Mouse (Mus musculus) ES-E14 (cell line): Measurements from ENCODE around the gene Wdr66.

ENCODE experiments used
- CHD2 ChIP-seq: IDR thresholded peaks from 2 replicates; pipeline ENCODE4 v1.6.1; 2014; ENCODE audit warnings: mild to moderate bottlenecking, low read depth, low read length, inconsistent platforms
- ZC3H11A ChIP-seq: IDR thresholded peaks from 2 replicates; pipeline ENCODE4 v1.6.1; 2012; ENCODE audit warnings: low read depth, mild to moderate bottlenecking, inconsistent platforms, low read length, borderline replicate concordance
- ZNF384 ChIP-seq: IDR thresholded peaks from 2 replicates; pipeline ENCODE4 v1.6.1; 2012; ENCODE audit warnings: low read depth, low read length, inconsistent platforms

GRCm38 (mm10) chr5:123294653-123295052, 42.8 kb downstream of the Wdr66 start:
- TF ChIP-seq CHD2: no peak
- no peak for TF ChIP-seq ZC3H11A
- no peak for TF ChIP-seq ZNF384
